Mouse (Mus musculus): ENCODE measurements around the gene Rnase12. TPM values are rescaled to one million over a fixed set of nuclear protein-coding genes. Genes with fewer than 3 reads are reported as not detected.

Rnase12 gene
- polyA plus RNA-seq, 1 experiment from 2014 or later = 16.5 TPM

- ATAC-seq (ENCODE audit: low FRiP score, low TSS enrichment) = no peak
- Histone ChIP-seq H3K36me3 (ENCODE audit: control insufficient read depth, insufficient read depth, low read length) (no peaks in the 10 kb centered on the region), H3K4me2 (replicated peaks; ENCODE audit: low read depth, low read length) (no peak overlapping the region), H3K9ac (ENCODE audit: low read depth, low read length) (no peak overlapping the region), H3K27ac (ENCODE audit: low read depth, low read length) (no peak overlapping the region), H3K9me3 (ENCODE audit: control insufficient read depth, low read length) (no peaks in the 10 kb centered on the region), H3K4me3 (ENCODE audit: low read length) (no peak overlapping the region), H3K4me1 (ENCODE audit: control insufficient read depth, insufficient read depth, low read length) (peaks cover 5% of the 10 kb centered on the region; the same call in 1 of the 2 replicates), H3K27me3 (ENCODE audit: control insufficient read depth, insufficient read depth, low read length) (no peaks in the 10 kb centered on the region)
- 76% methylated on average over 5 of the region's 5 CpGs for WGBS
Observed at GRCm38 (mm10) chr14:51094096-51094875, 36.8 kb upstream of the Rnase12 start.

GRCm38 (mm10) chr14:51093496-51093895 lies 36.0 kb upstream of the Rnase12 start:
- Histone ChIP-seq H3K4me1 (ENCODE audit: control insufficient read depth, insufficient read depth, low read length) (peaks cover 5% of the 10 kb centered on the region; the same call in 1 of the 2 replicates), H3K36me3 (ENCODE audit: control insufficient read depth, insufficient read depth, low read length) (no peaks in the 10 kb centered on the region), H3K27ac (ENCODE audit: low read depth, low read length) (no peak overlapping the region), H3K9me3 (ENCODE audit: control insufficient read depth, low read length) (no peaks in the 10 kb centered on the region), H3K27me3 (ENCODE audit: control insufficient read depth, insufficient read depth, low read length) (no peaks in the 10 kb centered on the region), H3K4me3 (ENCODE audit: low read length) (no peak overlapping the region), H3K4me2 (replicated peaks; ENCODE audit: low read depth, low read length) (no peak overlapping the region), H3K9ac (ENCODE audit: low read depth, low read length) (no peak overlapping the region)
- no peak for ATAC-seq (ENCODE audit: low FRiP score, low TSS enrichment)
- WGBS = 20% methylated on average over 3 of the region's 3 CpGs

DNA sequence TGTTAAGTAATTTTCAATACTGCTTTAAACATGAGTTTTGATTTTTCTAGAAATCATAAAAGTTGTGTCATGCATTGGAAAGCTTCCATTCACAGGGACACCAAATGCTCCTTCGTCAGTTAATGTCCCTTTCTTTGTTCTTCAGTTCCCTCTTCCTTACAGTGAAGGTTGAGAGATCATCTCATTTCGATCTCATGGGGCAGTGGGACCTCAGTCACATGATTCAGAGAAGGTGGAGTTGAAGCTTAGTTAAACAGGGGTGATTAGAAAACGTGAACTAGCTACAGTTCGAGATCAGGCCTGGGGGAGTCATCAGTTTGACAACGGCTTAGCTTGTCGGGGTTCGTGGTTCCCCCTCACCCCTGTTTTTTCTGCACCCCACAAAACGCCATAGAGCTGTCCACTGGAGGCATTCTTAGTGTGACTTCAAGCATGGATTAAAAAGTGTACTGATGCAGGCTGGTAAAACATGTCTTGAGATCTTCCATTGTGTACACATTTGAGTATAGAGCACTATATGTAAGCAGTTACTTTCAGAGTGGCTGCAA lies 34.7 kb upstream of the Rnase12 start:
- H3K9me3 ChIP-seq (ENCODE audit: control insufficient read depth, low read length) = no peaks in the 10 kb centered on the region
- H3K4me3 ChIP-seq (ENCODE audit: low read length) = peak overlapping the region; percentile 71; the same call in 1 of the 2 replicates
- H3K36me3 ChIP-seq (ENCODE audit: control insufficient read depth, insufficient read depth, low read length) = no peaks in the 10 kb centered on the region
- WGBS = 42% methylated on average over 8 of the region's 8 CpGs
- no peak overlapping the region for H3K27ac ChIP-seq (ENCODE audit: low read depth, low read length)
- no peak for ATAC-seq (ENCODE audit: low FRiP score, low TSS enrichment)
- H3K27me3 ChIP-seq (ENCODE audit: control insufficient read depth, insufficient read depth, low read length) = no peaks in the 10 kb centered on the region
- H3K9ac ChIP-seq (ENCODE audit: low read depth, low read length) = no peak overlapping the region
- peak overlapping the region; percentile 72 for H3K4me2 ChIP-seq (replicated peaks; ENCODE audit: low read depth, low read length)
- peaks cover 7% of the 10 kb centered on the region; the same call in 1 of the 2 replicates for H3K4me1 ChIP-seq (ENCODE audit: control insufficient read depth, insufficient read depth, low read length)

- peak; percentile 35; the same call in 1 of the 2 replicates for ATAC-seq (ENCODE audit: low FRiP score, low TSS enrichment)
- Histone ChIP-seq H3K9me3 (ENCODE audit: control insufficient read depth, low read length) (no peaks in the 10 kb centered on the region), H3K4me1 (ENCODE audit: control insufficient read depth, insufficient read depth, low read length) (peaks cover 7% of the 10 kb centered on the region; the same call in 1 of the 2 replicates), H3K4me3 (ENCODE audit: low read length) (peak within 1 kb of the TSS; percentile 71), H3K27ac (ENCODE audit: low read depth, low read length) (peak within 1 kb of the TSS; percentile 84), H3K9ac (ENCODE audit: low read depth, low read length) (peak within 1 kb of the TSS; percentile 66), H3K4me2 (replicated peaks; ENCODE audit: low read depth, low read length) (peak within 1 kb of the TSS; percentile 72), H3K27me3 (ENCODE audit: control insufficient read depth, insufficient read depth, low read length) (no peaks in the 10 kb centered on the region), H3K36me3 (ENCODE audit: control insufficient read depth, insufficient read depth, low read length) (no peaks in the 10 kb centered on the region)
- WGBS = 8% methylated on average over 33 of the region's 33 CpGs
Observed at GRCm38 (mm10) chr14:51090921-51091900, 33.8 kb upstream of the Rnase12 start, which contains the start of the genes Rnase4 and Ang. TSS of gene Rnase4 (plus strand) at chr14:51091077. TSS of gene Ang (plus strand) at chr14:51091150.

DNA sequence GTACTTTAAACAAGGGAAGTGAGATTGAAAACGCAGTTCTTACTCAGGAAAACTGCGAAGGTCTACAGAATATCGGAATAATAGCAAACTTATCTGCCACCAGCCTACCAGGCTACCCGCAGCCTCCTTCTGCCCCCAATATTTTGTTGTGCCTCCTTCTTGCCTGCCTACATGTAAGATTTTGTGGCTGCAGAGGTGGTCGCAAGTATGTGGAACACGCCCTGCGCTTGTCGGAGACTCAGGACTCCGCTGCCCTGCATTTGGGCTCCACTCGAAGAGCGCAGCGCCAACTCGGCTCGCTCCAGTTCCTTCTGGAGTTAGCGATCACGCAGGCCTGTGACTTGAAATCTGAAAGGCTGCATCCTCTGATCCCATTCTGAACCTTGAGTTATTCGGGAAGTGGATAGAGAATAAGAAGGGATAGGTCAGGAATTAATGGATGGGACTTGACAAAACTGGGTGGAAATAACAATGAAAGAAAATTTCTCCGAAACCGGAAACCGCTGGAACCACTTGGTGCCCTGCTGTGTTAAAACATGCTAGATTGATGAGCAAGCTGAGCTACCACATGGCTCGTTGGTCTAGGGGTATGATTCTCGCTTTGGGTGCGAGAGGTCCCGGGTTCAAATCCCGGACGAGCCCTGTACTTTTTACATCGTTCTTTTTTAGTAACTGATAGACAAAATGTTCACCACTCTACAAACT lies 32.8 kb upstream of the Rnase12 start:
- H3K27ac ChIP-seq (ENCODE audit: low read depth, low read length) = peak overlapping the region; percentile 84
- no peaks in the 10 kb centered on the region for H3K9me3 ChIP-seq (ENCODE audit: control insufficient read depth, low read length)
- WGBS = under 1% methylated on average over 27 of the region's 27 CpGs
- H3K4me2 ChIP-seq (replicated peaks; ENCODE audit: low read depth, low read length) = peak overlapping the region; percentile 72
- peak; percentile 56 for ATAC-seq (ENCODE audit: low FRiP score, low TSS enrichment)
- no peaks in the 10 kb centered on the region for H3K27me3 ChIP-seq (ENCODE audit: control insufficient read depth, insufficient read depth, low read length)
- H3K4me3 ChIP-seq (ENCODE audit: low read length) = peak overlapping the region; percentile 71
- H3K9ac ChIP-seq (ENCODE audit: low read depth, low read length) = peak overlapping the region; percentile 66
- H3K4me1 ChIP-seq (ENCODE audit: control insufficient read depth, insufficient read depth, low read length) = peaks cover 7% of the 10 kb centered on the region; the same call in 1 of the 2 replicates
- no peaks in the 10 kb centered on the region for H3K36me3 ChIP-seq (ENCODE audit: control insufficient read depth, insufficient read depth, low read length)

GRCm38 (mm10) chr14:51089674-51090076 lies 32.2 kb upstream of the Rnase12 start:
- ATAC-seq (ENCODE audit: low FRiP score, low TSS enrichment) = no peak; the same call in 1 of the 2 replicates
- H3K9me3 ChIP-seq (ENCODE audit: control insufficient read depth, low read length) = no peaks in the 10 kb centered on the region
- H3K9ac ChIP-seq (ENCODE audit: low read depth, low read length) = peak overlapping the region; percentile 66
- peaks cover 7% of the 10 kb centered on the region; the same call in 1 of the 2 replicates for H3K4me1 ChIP-seq (ENCODE audit: control insufficient read depth, insufficient read depth, low read length)
- H3K27me3 ChIP-seq (ENCODE audit: control insufficient read depth, insufficient read depth, low read length) = no peaks in the 10 kb centered on the region
- no peaks in the 10 kb centered on the region for H3K36me3 ChIP-seq (ENCODE audit: control insufficient read depth, insufficient read depth, low read length)
- H3K4me3 ChIP-seq (ENCODE audit: low read length) = peak overlapping the region; percentile 71
- H3K27ac ChIP-seq (ENCODE audit: low read depth, low read length) = peak overlapping the region; percentile 84
- WGBS = 0% methylated on average over 15 of the region's 15 CpGs
- peak overlapping the region; percentile 72 for H3K4me2 ChIP-seq (replicated peaks; ENCODE audit: low read depth, low read length)

GRCm38 (mm10) chr14:51088970-51089673 lies 31.7 kb upstream of the Rnase12 start:
- Histone ChIP-seq H3K4me2 (replicated peaks; ENCODE audit: low read depth, low read length) (peak overlapping the region; percentile 72), H3K36me3 (ENCODE audit: control insufficient read depth, insufficient read depth, low read length) (no peaks in the 10 kb centered on the region), H3K9me3 (ENCODE audit: control insufficient read depth, low read length) (no peaks in the 10 kb centered on the region), H3K9ac (ENCODE audit: low read depth, low read length) (peak overlapping the region; percentile 66), H3K4me1 (ENCODE audit: control insufficient read depth, insufficient read depth, low read length) (peaks cover 7% of the 10 kb centered on the region; the same call in 1 of the 2 replicates), H3K4me3 (ENCODE audit: low read length) (peak overlapping the region; percentile 71), H3K27me3 (ENCODE audit: control insufficient read depth, insufficient read depth, low read length) (no peaks in the 10 kb centered on the region), H3K27ac (ENCODE audit: low read depth, low read length) (peak overlapping the region; percentile 81)
- under 1% methylated on average over 34 of the region's 34 CpGs for WGBS
- peak; percentile 94 for ATAC-seq (ENCODE audit: low FRiP score, low TSS enrichment)

All from kidney, embryonic 14.5 days (tissue).